In the genomic region with DNA sequence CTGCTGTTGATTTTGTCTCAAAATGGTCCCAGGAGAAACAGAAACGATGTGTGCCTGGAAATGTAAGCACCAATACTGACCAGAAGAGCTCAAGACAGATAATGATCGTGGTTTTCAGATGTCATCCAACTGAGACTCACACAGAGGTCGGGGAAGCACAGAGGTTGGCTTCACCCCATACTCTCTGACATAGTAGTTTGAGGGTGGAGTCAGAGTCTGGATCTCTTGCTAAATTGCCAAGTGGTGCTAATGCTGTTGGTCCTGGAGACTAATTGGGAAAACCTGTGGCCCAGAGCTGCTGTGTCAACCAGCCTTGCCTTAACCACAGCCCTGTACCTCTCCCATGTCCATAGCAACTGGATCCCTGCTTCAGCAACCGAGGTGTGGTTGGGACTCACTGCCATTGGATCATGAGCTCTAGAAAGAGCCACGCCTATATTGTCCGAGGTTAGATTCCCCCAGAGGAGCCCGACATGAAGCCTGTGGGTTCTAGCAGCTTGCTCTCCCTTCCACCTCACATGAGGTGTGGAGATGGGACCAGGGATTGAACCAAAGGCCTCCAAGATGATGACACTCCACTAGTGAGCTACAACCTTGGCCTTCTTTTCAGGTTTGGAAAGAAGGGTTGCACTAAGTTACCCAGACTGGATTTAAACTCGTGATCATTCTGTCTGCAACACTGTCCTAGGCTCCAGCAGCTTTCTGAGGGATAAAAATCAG, we compare ENCODE assay signal across 1 mouse cellular context.
A peak's percentile ranks its signal among the peaks of the same experiment; 100 is the strongest.
TF ChIP-seq lines count a peak whose summit lies in the region.

No protein-coding gene starts in this region.

TF ChIP-seq in MEL, 35 proteins besides CTCF, POLR2A, EP300 and RAD21 (continued from another document):
- TF ChIP-seq POLR2AphosphoS2 (IDR thresholded peaks at IDR 0.05; ENCODE audit: low read length) (peak; percentile 25; the same call in 1 of the 2 replicates), USF1 (IDR thresholded peaks at IDR 0.05; ENCODE audit: low read depth, low read length) (peak; percentile 30; the same call in 1 of the 2 replicates), SIN3A (IDR thresholded peaks at IDR 0.05; ENCODE audit: low read length) (no peak)
